Mouse (Mus musculus): ENCODE results near the gene Slc5a10. TPM values are rescaled to one million over a fixed set of nuclear protein-coding genes. Genes with fewer than 3 reads are reported as not detected.

Gene Slc5a10
- polyA plus RNA-seq (2015; fragmentation: Nextera tagmentation; extraction: Ambion mirVana): not detected in 2 replicates

- H3K4me1 ChIP-seq: no peaks in the 10 kb centered on the region
- no peaks in the 10 kb centered on the region for H3K9me3 ChIP-seq
- no peak within 1 kb of the TSS for H3K9ac ChIP-seq
- 65% methylated on average over 3 of the region's 3 CpGs for WGBS
- no peak for ATAC-seq (ENCODE audit: insufficient number of reproducible peaks, low FRiP score, low TSS enrichment, low read depth)
- no peak within 1 kb of the TSS for H3K27ac ChIP-seq
- H3K36me3 ChIP-seq: no peaks in the 10 kb centered on the region
- no peak within 1 kb of the TSS for H3K4me3 ChIP-seq
- no peaks in the 10 kb centered on the region for H3K27me3 ChIP-seq
- no peak within 1 kb of the TSS for H3K4me2 ChIP-seq
These were observed at the start of gene Slc5a10 for GRCm38 (mm10) chr11:61720636-61721035. Gene Slc5a10 (minus strand): TSS chr11:61720826.

- Histone ChIP-seq H3K4me1 (0 out of 2 replicates have a peak, but pooled peaks cover 7% of the 10 kb centered on the region), H3K9me3 (no peaks in the 10 kb centered on the region), H3K4me3 (peak within 1 kb of the TSS; percentile 59), H3K4me2 (peak within 1 kb of the TSS; percentile 53), H3K27ac (peak within 1 kb of the TSS; percentile 92), H3K9ac (peak within 1 kb of the TSS; percentile 60), H3K27me3 (no peaks in the 10 kb centered on the region), H3K36me3 (no peaks in the 10 kb centered on the region)
- peak; percentile 93 for ATAC-seq (ENCODE audit: insufficient number of reproducible peaks, low FRiP score, low TSS enrichment, low read depth)
- under 1% methylated on average over 51 of the region's 51 CpGs for WGBS
These were observed 41.2 kb upstream of the Slc5a10 start, which contains the start of gene Prpsap2 for GRCm38 (mm10) chr11:61761584-61762407. Gene Prpsap2 (minus strand): TSS chr11:61762088.

- WGBS: 58% methylated on average over 5 of the region's 5 CpGs
- H3K4me2 ChIP-seq: peak overlapping the region; percentile 53
- no peak for ATAC-seq (ENCODE audit: insufficient number of reproducible peaks, low FRiP score, low TSS enrichment, low read depth)
- no peaks in the 10 kb centered on the region for H3K9me3 ChIP-seq
- H3K36me3 ChIP-seq: peaks cover 8% of the 10 kb centered on the region
- H3K27ac ChIP-seq: no peak overlapping the region
- 0 out of 2 replicates have a peak, but pooled peaks cover 7% of the 10 kb centered on the region for H3K4me1 ChIP-seq
- H3K4me3 ChIP-seq: peak overlapping the region; percentile 59
- H3K9ac ChIP-seq: no peak overlapping the region
- no peaks in the 10 kb centered on the region for H3K27me3 ChIP-seq
These were observed 39.9 kb upstream of the Slc5a10 start for GRCm38 (mm10) chr11:61760518-61760917.

GRCm38 (mm10) chr11:61757151-61757550 is 36.5 kb upstream of the Slc5a10 start:
- Histone ChIP-seq H3K4me1 (0 out of 2 replicates have a peak, but pooled peaks cover 7% of the 10 kb centered on the region), H3K9me3 (no peaks in the 10 kb centered on the region), H3K9ac (no peak overlapping the region), H3K4me3 (no peak overlapping the region), H3K27me3 (no peaks in the 10 kb centered on the region), H3K27ac (no peak overlapping the region), H3K4me2 (no peak overlapping the region), H3K36me3 (peaks cover 35% of the 10 kb centered on the region)
- no peak for ATAC-seq (ENCODE audit: insufficient number of reproducible peaks, low FRiP score, low TSS enrichment, low read depth)
- 90% methylated on average over 2 of the region's 2 CpGs for WGBS

- no peak overlapping the region for H3K27ac ChIP-seq
- H3K27me3 ChIP-seq: no peaks in the 10 kb centered on the region
- H3K4me3 ChIP-seq: no peak overlapping the region
- H3K36me3 ChIP-seq: peaks cover 65% of the 10 kb centered on the region
- no peak for ATAC-seq (ENCODE audit: insufficient number of reproducible peaks, low FRiP score, low TSS enrichment, low read depth)
- no peaks in the 10 kb centered on the region for H3K4me1 ChIP-seq
- no peak overlapping the region for H3K9ac ChIP-seq
- WGBS: 79% methylated on average over 5 of the region's 5 CpGs
- H3K4me2 ChIP-seq: no peak overlapping the region
- no peaks in the 10 kb centered on the region for H3K9me3 ChIP-seq
These were observed 31.0 kb upstream of the Slc5a10 start for GRCm38 (mm10) chr11:61751612-61752011.

GRCm38 (mm10) chr11:61747161-61747560 is 26.5 kb upstream of the Slc5a10 start:
- 56% methylated on average over 3 of the region's 3 CpGs for WGBS
- Histone ChIP-seq H3K4me2 (no peak overlapping the region), H3K4me3 (no peak overlapping the region), H3K36me3 (peaks cover 67% of the 10 kb centered on the region), H3K4me1 (no peaks in the 10 kb centered on the region), H3K9ac (no peak overlapping the region), H3K27me3 (no peaks in the 10 kb centered on the region), H3K27ac (no peak overlapping the region), H3K9me3 (no peaks in the 10 kb centered on the region)
- no peak for ATAC-seq (ENCODE audit: insufficient number of reproducible peaks, low FRiP score, low TSS enrichment, low read depth)

- Histone ChIP-seq H3K4me3 (no peak overlapping the region), H3K27me3 (no peaks in the 10 kb centered on the region), H3K4me2 (no peak overlapping the region), H3K4me1 (no peaks in the 10 kb centered on the region), H3K36me3 (peaks cover 61% of the 10 kb centered on the region), H3K27ac (no peak overlapping the region), H3K9ac (no peak overlapping the region), H3K9me3 (no peaks in the 10 kb centered on the region)
- WGBS: 91% methylated on average over 9 of the region's 9 CpGs
- no peak for ATAC-seq (ENCODE audit: insufficient number of reproducible peaks, low FRiP score, low TSS enrichment, low read depth)
These were observed 25.2 kb upstream of the Slc5a10 start for GRCm38 (mm10) chr11:61745781-61746180.

GRCm38 (mm10) chr11:61744460-61744859 is 23.8 kb upstream of the Slc5a10 start:
- Histone ChIP-seq H3K36me3 (peaks cover 62% of the 10 kb centered on the region), H3K4me1 (no peaks in the 10 kb centered on the region), H3K9ac (no peak overlapping the region), H3K4me3 (no peak overlapping the region), H3K9me3 (no peaks in the 10 kb centered on the region), H3K27ac (no peak overlapping the region), H3K4me2 (no peak overlapping the region), H3K27me3 (no peaks in the 10 kb centered on the region)
- WGBS: 68% methylated on average over 3 of the region's 3 CpGs
- no peak for ATAC-seq (ENCODE audit: insufficient number of reproducible peaks, low FRiP score, low TSS enrichment, low read depth)

- Histone ChIP-seq H3K4me3 (no peak overlapping the region), H3K36me3 (peaks cover 65% of the 10 kb centered on the region), H3K27ac (no peak overlapping the region), H3K9ac (no peak overlapping the region), H3K9me3 (no peaks in the 10 kb centered on the region), H3K4me2 (no peak overlapping the region), H3K4me1 (no peaks in the 10 kb centered on the region), H3K27me3 (no peaks in the 10 kb centered on the region)
- WGBS: 82% methylated on average over 3 of the region's 3 CpGs
- ATAC-seq (ENCODE audit: insufficient number of reproducible peaks, low FRiP score, low TSS enrichment, low read depth): no peak
These were observed 23.1 kb upstream of the Slc5a10 start for GRCm38 (mm10) chr11:61743768-61744167.

- H3K4me3 ChIP-seq: no peak overlapping the region
- peaks cover 83% of the 10 kb centered on the region for H3K36me3 ChIP-seq
- H3K27ac ChIP-seq: no peak overlapping the region
- ATAC-seq (ENCODE audit: insufficient number of reproducible peaks, low FRiP score, low TSS enrichment, low read depth): no peak
- no peak overlapping the region for H3K9ac ChIP-seq
- H3K4me2 ChIP-seq: no peak overlapping the region
- no peaks in the 10 kb centered on the region for H3K9me3 ChIP-seq
- 81% methylated on average over 1 of the region's 1 CpGs for WGBS
- no peaks in the 10 kb centered on the region for H3K27me3 ChIP-seq
- no peaks in the 10 kb centered on the region for H3K4me1 ChIP-seq
These were observed 19.9 kb upstream of the Slc5a10 start for GRCm38 (mm10) chr11:61740500-61740899.

GRCm38 (mm10) chr11:61737290-61737689 is 16.7 kb upstream of the Slc5a10 start:
- H3K27me3 ChIP-seq: no peaks in the 10 kb centered on the region
- ATAC-seq (ENCODE audit: insufficient number of reproducible peaks, low FRiP score, low TSS enrichment, low read depth): no peak
- H3K4me1 ChIP-seq: no peaks in the 10 kb centered on the region
- H3K36me3 ChIP-seq: peaks cover 82% of the 10 kb centered on the region
- no peaks in the 10 kb centered on the region for H3K9me3 ChIP-seq
- H3K9ac ChIP-seq: no peak overlapping the region
- no peak overlapping the region for H3K27ac ChIP-seq
- 88% methylated on average over 1 of the region's 1 CpGs for WGBS
- no peak overlapping the region for H3K4me2 ChIP-seq
- no peak overlapping the region for H3K4me3 ChIP-seq

- H3K4me2 ChIP-seq: no peak overlapping the region
- 0 out of 2 replicates have a peak, but pooled peaks cover 2% of the 10 kb centered on the region for H3K4me1 ChIP-seq
- H3K9ac ChIP-seq: no peak overlapping the region
- peaks cover 81% of the 10 kb centered on the region for H3K36me3 ChIP-seq
- 82% methylated on average over 7 of the region's 7 CpGs for WGBS
- H3K9me3 ChIP-seq: no peaks in the 10 kb centered on the region
- H3K27me3 ChIP-seq: no peaks in the 10 kb centered on the region
- no peak overlapping the region for H3K4me3 ChIP-seq
- no peak for ATAC-seq (ENCODE audit: insufficient number of reproducible peaks, low FRiP score, low TSS enrichment, low read depth)
- no peak overlapping the region for H3K27ac ChIP-seq
These were observed 12.0 kb upstream of the Slc5a10 start for GRCm38 (mm10) chr11:61732672-61733071.
